ENCODE assay signal across 17 mouse cellular contexts in the genomic region with DNA sequence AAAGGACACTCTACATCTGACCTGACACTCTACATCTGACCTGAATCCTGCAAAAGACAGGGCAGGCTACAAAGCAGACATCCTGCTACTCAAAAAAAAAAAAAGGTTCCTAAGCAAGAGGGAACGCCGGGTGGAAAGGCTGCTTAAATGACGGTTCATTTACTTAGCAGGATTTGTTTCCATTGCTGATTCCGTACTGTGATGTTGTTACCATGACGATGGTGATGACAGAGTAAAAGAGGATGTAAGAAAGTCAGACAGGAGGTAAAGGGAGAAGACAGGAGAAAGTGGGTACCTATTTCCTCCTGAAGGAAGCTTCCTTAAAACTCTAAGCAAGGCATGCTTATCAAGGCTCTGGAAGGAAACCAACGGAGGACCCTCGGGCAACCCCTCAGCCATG. TPM values are rescaled to one million over a fixed set of nuclear protein-coding genes. Genes with fewer than 3 reads are reported as not detected.
DNase-seq lines count a peak whose midpoint lies in the region; ATAC-seq and TF ChIP-seq lines count a peak whose summit lies in the region.
"Had no signal": no experiment of that assay in that cellular context is flagged by ENCODE, and none has a peak within 500 bp of the region (broad histone marks: within the 10 kb centered on the region; RNA-seq: fewer than 3 reads in every experiment).

No protein-coding gene starts in this region.

- DNase-seq in embryo, embryonic 10 days (ENCODE audit: low spot score), result peak; percentile 31
- no peak for DNase-seq in embryo, embryonic 9.5 days (ENCODE audit: extremely low spot score)
- DNase-seq in hindbrain, postnatal 0 days (ENCODE audit: low spot score), result peak; percentile 40
- DNase-seq in hindbrain, embryonic 10.5 days (ENCODE audit: low spot score), result no peak
- DNase-seq in brain, adult 2 months (ENCODE audit: low read depth, low spot score), result peak; percentile 58
- no peak for DNase-seq in left cerebral cortex, postnatal 14 days (ENCODE audit: low spot score in 2 of 2)
- DNase-seq: gastrocnemius, postnatal 25 days; kidney, postnatal 4 days; spleen, adult 18-20 months had no signal

- H3K9ac ChIP-seq in hindbrain, postnatal 0 days (replicated peaks; ENCODE audit: low read length), result no peak overlapping the region
- no peak overlapping the region for H3K9ac ChIP-seq in kidney, embryonic 16.5 days (replicated peaks; ENCODE audit: low read length)
- H3K9ac ChIP-seq: embryonic facial prominence, embryonic 13.5 days; heart, embryonic 15.5 days; limb, embryonic 13.5 days; neural tube, embryonic 13.5 days had no signal

- no peak overlapping the region for H3K27ac ChIP-seq in hindbrain, postnatal 0 days
- no peak overlapping the region for H3K27ac ChIP-seq in hindbrain, embryonic 10.5 days
- no peak overlapping the region for H3K27ac ChIP-seq in kidney, embryonic 16.5 days (ENCODE audit: low read length)
- H3K27ac ChIP-seq: embryonic facial prominence, embryonic 13.5 days; heart, embryonic 15.5 days; limb, embryonic 13.5 days; neural tube, embryonic 13.5 days; stomach, postnatal 0 days had no signal

- peaks cover 4% of the 10 kb centered on the region; the same call in 1 of the 2 replicates for H3K4me1 ChIP-seq in hindbrain, postnatal 0 days (ENCODE audit: insufficient read depth, low read length)
- peaks cover 8% of the 10 kb centered on the region for H3K4me1 ChIP-seq in hindbrain, embryonic 10.5 days (replicated peaks)
- H3K4me1 ChIP-seq in kidney, embryonic 16.5 days (ENCODE audit: insufficient read depth, low read length), result peaks cover 18% of the 10 kb centered on the region

- no peaks in the 10 kb centered on the region for H3K9me3 ChIP-seq in hindbrain, postnatal 0 days (ENCODE audit: low read length)
- no peaks in the 10 kb centered on the region for H3K9me3 ChIP-seq in hindbrain, embryonic 10.5 days
- no peaks in the 10 kb centered on the region for H3K9me3 ChIP-seq in kidney, embryonic 16.5 days (ENCODE audit: low read length)
- H3K9me3 ChIP-seq: embryonic facial prominence, embryonic 13.5 days; heart, embryonic 15.5 days; limb, embryonic 13.5 days; neural tube, embryonic 13.5 days had no signal

- 35% methylated on average over 7 of the region's 7 CpGs for WGBS in hindbrain, postnatal 0 days
- 74% methylated on average over 7 of the region's 7 CpGs for WGBS in hindbrain, embryonic 10.5 days
- WGBS in kidney, embryonic 16.5 days, result 58% methylated on average over 7 of the region's 7 CpGs

- intact Hi-C loops in left cerebral cortex, postnatal 14 days (cut with DNase I), result no loop called here

- H3K4me2 ChIP-seq in hindbrain, postnatal 0 days (ENCODE audit: low read depth, low read length), result no peak overlapping the region
- H3K4me2 ChIP-seq in kidney, embryonic 16.5 days (replicated peaks; ENCODE audit: low read depth, low read length), result no peak overlapping the region
- H3K4me2 ChIP-seq: embryonic facial prominence, embryonic 13.5 days; heart, embryonic 15.5 days; limb, embryonic 13.5 days; neural tube, embryonic 13.5 days had no signal

- ATAC-seq in hindbrain, postnatal 0 days, result 0 out of 2 replicates have a peak, but pooled peaks have one; percentile 17
- peak; percentile 28; the same call in 1 of the 2 replicates for ATAC-seq in megakaryocyte progenitor cell, adult 5-6 weeks (replicated peaks; ENCODE audit: poor library complexity)
- no peak for ATAC-seq in kidney, embryonic 16.5 days (ENCODE audit: low FRiP score, low TSS enrichment)
- ATAC-seq: intestine, postnatal 0 days had no signal

- TF ChIP-seq CTCF in hindbrain, postnatal 0 days (IDR thresholded peaks at IDR 0.05; ENCODE audit: low read depth), result no peak

- H3K4me3 ChIP-seq in hindbrain, postnatal 0 days (ENCODE audit: low read length), result no peak overlapping the region
- no peak overlapping the region for H3K4me3 ChIP-seq in hindbrain, embryonic 10.5 days
- H3K4me3 ChIP-seq in kidney, embryonic 16.5 days (ENCODE audit: low read length), result no peak overlapping the region
- H3K4me3 ChIP-seq: embryonic facial prominence, embryonic 13.5 days; heart, embryonic 15.5 days; limb, embryonic 13.5 days; neural tube, embryonic 13.5 days had no signal

- peaks cover 23% of the 10 kb centered on the region; the same call in 1 of the 2 replicates for H3K36me3 ChIP-seq in hindbrain, postnatal 0 days (ENCODE audit: insufficient read depth, low read length)
- H3K36me3 ChIP-seq in hindbrain, embryonic 10.5 days, result peaks cover 38% of the 10 kb centered on the region
- peaks cover 26% of the 10 kb centered on the region for H3K36me3 ChIP-seq in kidney, embryonic 16.5 days (ENCODE audit: insufficient read depth, low read length)

- H3K27me3 ChIP-seq in hindbrain, postnatal 0 days (ENCODE audit: insufficient read depth, low read length), result no peaks in the 10 kb centered on the region
- H3K27me3 ChIP-seq in hindbrain, embryonic 10.5 days (ENCODE audit: insufficient read depth, poor library complexity, severe bottlenecking), result no peaks in the 10 kb centered on the region
- no peaks in the 10 kb centered on the region for H3K27me3 ChIP-seq in kidney, embryonic 16.5 days (ENCODE audit: insufficient read depth, low read length)
- H3K27me3 ChIP-seq: embryonic facial prominence, embryonic 13.5 days; heart, embryonic 15.5 days; limb, embryonic 13.5 days; neural tube, embryonic 13.5 days had no signal

RNA-seq across cellular contexts. Expression of gene Map3k1, which starts 31.6 kb away (rescaled TPM):
- total RNA-seq in hindbrain, postnatal 0 days (2014; rRNA removed), result 36.3 and 45.3 TPM in 2 replicates
- polyA plus RNA-seq in hindbrain, postnatal 0 days (2015; fragmentation: Nextera tagmentation; extraction: Ambion mirVana), result 15.3 and 19.2 TPM in 2 replicates
- 11.1 and 12.6 TPM in 2 replicates for polyA plus RNA-seq in hindbrain, embryonic 10.5 days (2016; fragmentation: Nextera tagmentation; extraction: Ambion mirVana)
- 26.7 and 32.2 TPM in 2 replicates for total RNA-seq in megakaryocyte progenitor cell, adult 5-6 weeks (2015)
- total RNA-seq in megakaryocyte progenitor cell, adult 5-6 weeks (2017), result 26.2 and 33.4 TPM in 2 replicates
- 26.6 and 31.1 TPM in 2 replicates for polyA plus RNA-seq in kidney, embryonic 16.5 days (2015; fragmentation: Nextera tagmentation; extraction: Ambion mirVana)
- 10 to 100 TPM; 12.6 to 15.9 TPM for total RNA-seq in left cerebral cortex, postnatal 14 days (2021)

Comparison
In these comparisons a context has a peak if more than half of its experiments do, and no peak if none do; other contexts are left out.
1. DNase-seq: peak in embryo, embryonic 10 days (single experiment), hindbrain, postnatal 0 days (single experiment) and brain, adult 2 months (single experiment); none in embryo, embryonic 9.5 days (single experiment), hindbrain, embryonic 10.5 days (single experiment) and left cerebral cortex, postnatal 14 days (0 of 2).